Mouse (Mus musculus) midbrain, embryonic 13.5 days (tissue): ENCODE measurements around the gene Pard3. TPM values are rescaled to one million over a fixed set of nuclear protein-coding genes. Genes with fewer than 3 reads are reported as not detected.

ENCODE experiments used
- ATAC-seq: fragments of 200-750 bp; cut with Nextera tagmentation; 2 replicates; pipeline ENCODE4 v1.8.0; 2017; ENCODE audit warnings: mild to moderate bottlenecking, moderate TSS enrichment, moderate library complexity
- H3K27ac ChIP-seq: fragments of 300-500 bp; sonication (generic); 2 replicates; pipeline ENCODE4 v1.5.1; 2015; ENCODE audit warnings: inconsistent platforms, mild to moderate bottlenecking, moderate library complexity
- H3K27me3 ChIP-seq: fragments of 300-500 bp; sonication (generic); 2 replicates; pipeline ENCODE4 v1.6.1; 2015; ENCODE audit warnings: mild to moderate bottlenecking, inconsistent platforms
- H3K36me3 ChIP-seq: fragments of 300-500 bp; sonication (generic); 2 replicates; pipeline ENCODE4 v1.6.1; 2015; ENCODE audit warnings: mild to moderate bottlenecking, inconsistent platforms
- H3K4me1 ChIP-seq: fragments of 300-500 bp; sonication (generic); replicated peaks from 2 replicates; pipeline ENCODE4 v1.6.1; 2015; ENCODE audit warnings: inconsistent platforms
- H3K4me2 ChIP-seq: fragments of 300-500 bp; sonication (generic); replicated peaks from 2 replicates; pipeline ENCODE4 v1.6.1; 2015; ENCODE audit warnings: moderate library complexity, mild to moderate bottlenecking, inconsistent platforms
- H3K4me3 ChIP-seq: fragments of 300-500 bp; sonication (generic); replicated peaks from 2 replicates; pipeline ENCODE4 v1.5.1; 2015; ENCODE audit warnings: mild to moderate bottlenecking, inconsistent platforms
- H3K9ac ChIP-seq: fragments of 300-500 bp; sonication (generic); replicated peaks from 2 replicates; pipeline ENCODE4 v1.6.1; 2015; ENCODE audit warnings: mild to moderate bottlenecking, inconsistent platforms
- H3K9me3 ChIP-seq: fragments of 300-500 bp; sonication (generic); 2 replicates; pipeline ENCODE4 v1.6.1; 2016; ENCODE audit warnings: mild to moderate bottlenecking, inconsistent platforms
- WGBS: fragments of 180-500 bp; shearing (Covaris S2); methylation state at CpG from one replicate; pipeline ENCODE4 v1.1.7; 2015; 5-methylcytosine and 5-hydroxymethylcytosine counted together
- polyA plus RNA-seq: library from polyadenylated mRNA; unstranded; fragments of >200 nt; fragmentation: Nextera tagmentation; extraction: Ambion mirVana; gene quantifications from 2 replicates; pipeline ENCODE4 v1.2.1, GENCODE M21; 2015

Gene Pard3
- polyA plus RNA-seq, 1 experiment from 2014 or later: 22.8 TPM

GRCm38 (mm10) chr8:127540273-127540672, 476.6 kb downstream of the Pard3 start:
- no peaks in the 10 kb centered on the region for H3K27me3 ChIP-seq
- peaks cover 8% of the 10 kb centered on the region for H3K4me1 ChIP-seq
- no peak for ATAC-seq
- H3K9ac ChIP-seq: no peak overlapping the region
- H3K4me2 ChIP-seq: no peak overlapping the region
- no peak overlapping the region for H3K4me3 ChIP-seq
- no peaks in the 10 kb centered on the region for H3K36me3 ChIP-seq
- 95% methylated on average over 3 of the region's 3 CpGs for WGBS
- H3K9me3 ChIP-seq: no peaks in the 10 kb centered on the region
- H3K27ac ChIP-seq: no peak overlapping the region

GRCm38 (mm10) chr8:127542162-127542561, 478.5 kb downstream of the Pard3 start:
- Histone ChIP-seq H3K4me3 (no peak overlapping the region), H3K4me1 (no peaks in the 10 kb centered on the region; the same call in 1 of the 2 replicates), H3K27me3 (no peaks in the 10 kb centered on the region), H3K9me3 (no peaks in the 10 kb centered on the region), H3K27ac (no peak overlapping the region), H3K4me2 (no peak overlapping the region), H3K36me3 (no peaks in the 10 kb centered on the region), H3K9ac (no peak overlapping the region)
- no peak for ATAC-seq
- WGBS: 83% methylated on average over 2 of the region's 2 CpGs

DNA sequence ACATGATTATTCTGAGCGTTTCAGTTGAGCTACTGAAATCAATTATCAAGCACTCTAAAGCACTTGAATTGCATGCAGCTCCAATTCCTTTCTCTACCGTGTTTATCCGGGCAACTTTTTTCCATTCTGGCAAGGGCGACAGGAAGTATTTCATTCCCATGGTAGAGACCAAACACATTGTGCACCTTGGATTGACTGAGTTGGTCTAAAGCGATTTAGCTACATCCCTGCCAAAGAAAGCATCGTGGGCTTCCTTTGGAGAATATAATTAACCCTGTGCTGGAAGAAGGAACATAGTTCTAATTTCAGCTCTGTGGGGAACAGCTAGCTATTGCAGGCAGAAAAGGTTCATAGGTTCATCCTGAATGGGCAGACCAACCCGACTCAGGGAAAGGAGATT, 480.0 kb downstream of the Pard3 start:
- H3K4me3 ChIP-seq: no peak overlapping the region
- no peak overlapping the region for H3K4me2 ChIP-seq
- H3K9me3 ChIP-seq: no peaks in the 10 kb centered on the region
- 71% methylated on average over 7 of the region's 7 CpGs for WGBS
- no peak overlapping the region for H3K9ac ChIP-seq
- no peak overlapping the region for H3K27ac ChIP-seq
- ATAC-seq: no peak
- no peaks in the 10 kb centered on the region; the same call in 1 of the 2 replicates for H3K4me1 ChIP-seq
- no peaks in the 10 kb centered on the region for H3K36me3 ChIP-seq
- H3K27me3 ChIP-seq: no peaks in the 10 kb centered on the region

- H3K27ac ChIP-seq: no peak overlapping the region
These were observed 482.5 kb downstream of the Pard3 start for GRCm38 (mm10) chr8:127546161-127546560.

GRCm38 (mm10) chr8:127550928-127551327, 487.2 kb downstream of the Pard3 start:
- Histone ChIP-seq H3K4me1 (peaks cover 34% of the 10 kb centered on the region), H3K9ac (no peak overlapping the region), H3K4me3 (no peak overlapping the region), H3K9me3 (no peaks in the 10 kb centered on the region), H3K27ac (0 out of 2 replicates have a peak overlapping the region, but pooled peaks have one; percentile 5), H3K4me2 (no peak overlapping the region), H3K36me3 (no peaks in the 10 kb centered on the region), H3K27me3 (no peaks in the 10 kb centered on the region)
- 54% methylated on average over 4 of the region's 4 CpGs for WGBS
- ATAC-seq: 0 out of 2 replicates have a peak, but pooled peaks have one; percentile 38

More at GRCm38 (mm10) chr8:127546161-127546560, 482.5 kb downstream of the Pard3 start:
- no peak overlapping the region for H3K4me2 ChIP-seq
- no peaks in the 10 kb centered on the region for H3K36me3 ChIP-seq
- WGBS: 95% methylated on average over 2 of the region's 2 CpGs
- no peak overlapping the region for H3K9ac ChIP-seq
- no peaks in the 10 kb centered on the region for H3K9me3 ChIP-seq
- H3K27me3 ChIP-seq: no peaks in the 10 kb centered on the region
- peaks cover 10% of the 10 kb centered on the region for H3K4me1 ChIP-seq
- H3K4me3 ChIP-seq: no peak overlapping the region
- ATAC-seq: no peak

DNA sequence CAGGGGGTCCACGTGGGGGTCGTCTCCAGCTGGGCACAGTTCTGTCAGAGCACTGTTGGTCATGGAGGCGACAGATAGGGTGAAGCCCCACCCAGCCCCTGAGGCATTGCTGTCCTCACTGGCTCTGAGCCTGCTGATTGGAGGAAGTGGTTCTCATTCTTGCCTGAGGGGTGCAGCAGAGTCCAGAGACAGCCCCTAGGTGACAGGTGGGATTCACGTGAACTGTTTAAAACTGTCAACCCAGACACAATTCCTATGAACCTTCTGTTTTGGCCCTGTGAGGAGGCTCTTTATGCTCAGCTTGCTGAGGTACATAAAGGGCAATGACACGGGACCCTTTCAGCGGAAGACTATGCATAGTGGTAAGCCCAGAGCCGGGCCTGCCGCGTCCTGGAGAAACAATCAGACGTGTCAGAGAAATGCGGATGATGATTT, 488.5 kb downstream of the Pard3 start:
- no peaks in the 10 kb centered on the region for H3K9me3 ChIP-seq
- no peaks in the 10 kb centered on the region for H3K27me3 ChIP-seq
- H3K27ac ChIP-seq: peak overlapping the region; percentile 40; the same call in 1 of the 2 replicates
- ATAC-seq: peak; percentile 64
- no peak overlapping the region for H3K4me2 ChIP-seq
- no peak overlapping the region for H3K4me3 ChIP-seq
- WGBS: 46% methylated on average over 11 of the region's 11 CpGs
- no peaks in the 10 kb centered on the region for H3K36me3 ChIP-seq
- peaks cover 44% of the 10 kb centered on the region for H3K4me1 ChIP-seq
- no peak overlapping the region for H3K9ac ChIP-seq

- 50% methylated on average over 13 of the region's 13 CpGs for WGBS
- no peak overlapping the region for H3K4me2 ChIP-seq
- H3K9me3 ChIP-seq: no peaks in the 10 kb centered on the region
- no peaks in the 10 kb centered on the region for H3K27me3 ChIP-seq
- ATAC-seq: no peak
- no peaks in the 10 kb centered on the region for H3K36me3 ChIP-seq
- H3K4me3 ChIP-seq: no peak overlapping the region
- no peak overlapping the region for H3K9ac ChIP-seq
- peaks cover 47% of the 10 kb centered on the region for H3K4me1 ChIP-seq
- H3K27ac ChIP-seq: peak overlapping the region; percentile 40; the same call in 1 of the 2 replicates
These were observed 489.1 kb downstream of the Pard3 start for GRCm38 (mm10) chr8:127552836-127553235.

- H3K9ac ChIP-seq: no peak overlapping the region
- no peak overlapping the region for H3K4me3 ChIP-seq
- no peak overlapping the region for H3K27ac ChIP-seq
- H3K4me2 ChIP-seq: no peak overlapping the region
- H3K27me3 ChIP-seq: no peaks in the 10 kb centered on the region
- peaks cover 47% of the 10 kb centered on the region for H3K4me1 ChIP-seq
- H3K9me3 ChIP-seq: no peaks in the 10 kb centered on the region
- no peaks in the 10 kb centered on the region for H3K36me3 ChIP-seq
- 77% methylated on average over 5 of the region's 5 CpGs for WGBS
- ATAC-seq: no peak
These were observed 489.9 kb downstream of the Pard3 start for GRCm38 (mm10) chr8:127553582-127553981.

- Histone ChIP-seq H3K27me3 (no peaks in the 10 kb centered on the region), H3K4me3 (no peak overlapping the region), H3K9me3 (no peaks in the 10 kb centered on the region), H3K36me3 (no peaks in the 10 kb centered on the region), H3K27ac (no peak overlapping the region), H3K4me1 (peaks cover 40% of the 10 kb centered on the region), H3K4me2 (no peak overlapping the region), H3K9ac (no peak overlapping the region)
- 75% methylated on average over 2 of the region's 2 CpGs for WGBS
- ATAC-seq: no peak
These were observed 492.1 kb downstream of the Pard3 start for GRCm38 (mm10) chr8:127555795-127556194.

DNA sequence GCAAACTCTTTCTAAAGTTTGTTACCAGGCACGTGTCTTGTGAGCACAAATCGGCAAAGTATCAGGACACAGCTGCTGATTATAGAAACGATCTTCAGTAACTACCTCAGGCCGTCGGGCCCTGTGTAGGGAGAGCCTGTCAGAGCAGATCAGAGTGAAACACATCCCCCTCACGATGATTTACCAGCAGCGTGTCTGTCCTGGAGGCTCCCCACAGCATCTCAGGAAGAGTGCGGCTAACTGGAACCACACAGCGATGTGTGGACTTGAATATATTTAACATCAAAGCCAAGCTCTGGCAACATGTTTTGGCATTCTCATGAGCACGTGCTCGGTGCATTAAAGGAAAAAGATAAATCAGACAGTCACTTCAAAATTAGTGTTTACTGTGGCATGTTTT, 493.3 kb downstream of the Pard3 start:
- WGBS: 15% methylated on average over 11 of the region's 11 CpGs
- no peaks in the 10 kb centered on the region for H3K27me3 ChIP-seq
- H3K4me1 ChIP-seq: peaks cover 30% of the 10 kb centered on the region
- H3K4me3 ChIP-seq: no peak overlapping the region
- H3K4me2 ChIP-seq: no peak overlapping the region
- peak; percentile 81 for ATAC-seq
- H3K9ac ChIP-seq: no peak overlapping the region
- H3K36me3 ChIP-seq: no peaks in the 10 kb centered on the region
- H3K27ac ChIP-seq: no peak overlapping the region
- no peaks in the 10 kb centered on the region for H3K9me3 ChIP-seq

DNA sequence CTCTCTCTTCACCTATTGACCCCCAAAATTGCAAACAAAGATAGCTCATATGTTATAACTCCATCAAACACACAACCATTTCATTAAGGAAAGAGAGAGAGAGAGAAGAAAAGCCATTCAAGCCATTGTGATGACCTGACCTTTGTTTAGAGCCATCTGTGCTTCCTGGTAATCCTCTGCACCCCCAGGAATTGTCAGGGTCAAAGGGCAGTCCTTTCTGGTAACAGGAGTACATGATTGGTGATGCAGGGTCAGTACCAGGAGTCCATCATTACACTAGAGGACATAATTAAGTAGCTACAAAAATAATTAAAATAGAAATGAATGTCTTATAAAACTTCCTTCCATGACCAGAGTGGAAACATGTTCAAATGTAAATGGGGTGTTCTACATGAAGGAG, 493.9 kb downstream of the Pard3 start:
- H3K4me1 ChIP-seq: peaks cover 24% of the 10 kb centered on the region
- no peak overlapping the region for H3K27ac ChIP-seq
- no peak overlapping the region for H3K9ac ChIP-seq
- no peak for ATAC-seq
- H3K4me2 ChIP-seq: no peak overlapping the region
- no peaks in the 10 kb centered on the region for H3K27me3 ChIP-seq
- no peaks in the 10 kb centered on the region for H3K9me3 ChIP-seq
- H3K4me3 ChIP-seq: no peak overlapping the region
- no peaks in the 10 kb centered on the region for H3K36me3 ChIP-seq

DNA sequence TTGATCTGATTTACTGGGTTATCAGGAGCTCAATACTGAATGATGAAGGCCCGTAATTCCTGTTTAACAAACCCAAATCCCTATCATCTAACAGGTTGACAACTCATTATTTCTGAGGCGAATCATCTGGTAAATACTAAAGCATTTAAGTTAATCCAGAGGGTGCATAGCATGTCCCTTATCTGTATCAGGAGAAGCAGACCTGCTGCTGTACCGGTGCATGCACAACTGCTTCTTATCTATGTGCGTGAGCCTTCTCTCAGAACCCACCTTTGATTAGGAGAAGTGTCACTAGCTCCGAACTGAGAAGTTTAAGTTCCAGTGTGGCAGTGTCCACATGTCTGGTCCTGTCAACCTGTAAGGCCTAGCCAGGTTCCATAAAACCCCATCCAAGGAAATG, 499.9 kb downstream of the Pard3 start:
- Histone ChIP-seq H3K4me2 (no peak overlapping the region), H3K36me3 (no peaks in the 10 kb centered on the region), H3K4me1 (peaks cover 5% of the 10 kb centered on the region), H3K27ac (no peak overlapping the region), H3K27me3 (no peaks in the 10 kb centered on the region), H3K9me3 (no peaks in the 10 kb centered on the region), H3K9ac (no peak overlapping the region), H3K4me3 (no peak overlapping the region)
- WGBS: 90% methylated on average over 5 of the region's 5 CpGs
- no peak for ATAC-seq

DNA sequence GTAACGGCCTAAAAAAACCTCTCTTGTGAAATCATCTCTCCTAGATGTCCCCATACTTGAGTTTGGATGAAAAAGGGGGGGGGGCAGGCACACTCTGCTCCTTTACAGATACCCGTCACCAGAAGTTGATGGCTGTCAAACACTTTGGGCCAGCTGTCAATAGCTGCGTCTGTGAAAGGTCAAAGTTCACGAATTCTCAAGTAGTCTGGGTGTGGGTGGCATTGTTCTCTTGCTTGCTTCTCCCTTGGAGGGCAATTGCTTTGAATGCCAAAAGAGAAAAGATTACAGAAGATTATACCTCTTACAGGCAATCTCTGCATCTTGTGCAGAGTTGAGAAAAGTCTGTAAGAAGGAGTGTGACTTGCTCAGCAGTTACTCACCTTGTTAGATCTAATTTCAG, 500.7 kb downstream of the Pard3 start:
- H3K4me3 ChIP-seq: no peak overlapping the region
- WGBS: 14% methylated on average over 4 of the region's 4 CpGs
- H3K27me3 ChIP-seq: no peaks in the 10 kb centered on the region
- H3K36me3 ChIP-seq: no peaks in the 10 kb centered on the region
- H3K4me1 ChIP-seq: peaks cover 5% of the 10 kb centered on the region
- no peaks in the 10 kb centered on the region for H3K9me3 ChIP-seq
- H3K9ac ChIP-seq: no peak overlapping the region
- no peak overlapping the region for H3K4me2 ChIP-seq
- no peak overlapping the region for H3K27ac ChIP-seq
- no peak for ATAC-seq
